Mouse (Mus musculus) hindlimb bud, embryonic 11.5 days (tissue): ENCODE results near the gene Svs6.
"Not testable (repeated sequence)": the region's sequence is repeated elsewhere in the genome, so short reads cannot be mapped to it uniquely, and the experiment has no call there.

Experiments used
- DNase-seq: peaks from one replicate; pipeline ENCODE4 v3.0.0-alpha.2; 2012; ENCODE audit warnings: low read depth, low spot score; ENCODE audit errors: extremely low spot score

Svs6 gene

DNA sequence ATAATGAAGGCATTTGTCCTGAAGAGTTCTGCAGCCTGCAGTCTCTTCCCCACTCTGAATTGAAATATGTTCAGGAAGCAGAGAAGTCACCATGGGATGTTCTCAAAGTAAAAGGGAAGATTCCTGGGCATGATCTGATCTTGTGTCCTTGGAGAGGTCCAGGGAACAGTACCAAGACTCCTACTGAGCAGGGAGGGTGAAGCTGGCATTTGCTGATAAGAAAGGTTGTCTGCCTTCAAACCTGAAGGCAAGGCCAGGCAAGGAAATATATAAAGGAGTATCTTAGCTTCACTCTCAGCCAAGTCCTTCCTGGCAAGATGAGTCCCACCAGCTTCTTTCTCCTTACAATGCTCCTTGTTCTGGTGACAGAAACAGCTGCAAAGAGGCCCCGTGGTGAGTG lies at the start of gene Svs6:
TSS of gene Svs6 (plus strand) at position 301 of the 400 bp plus-strand sequence.
- DNase-seq, result not testable (repeated sequence)

DNA sequence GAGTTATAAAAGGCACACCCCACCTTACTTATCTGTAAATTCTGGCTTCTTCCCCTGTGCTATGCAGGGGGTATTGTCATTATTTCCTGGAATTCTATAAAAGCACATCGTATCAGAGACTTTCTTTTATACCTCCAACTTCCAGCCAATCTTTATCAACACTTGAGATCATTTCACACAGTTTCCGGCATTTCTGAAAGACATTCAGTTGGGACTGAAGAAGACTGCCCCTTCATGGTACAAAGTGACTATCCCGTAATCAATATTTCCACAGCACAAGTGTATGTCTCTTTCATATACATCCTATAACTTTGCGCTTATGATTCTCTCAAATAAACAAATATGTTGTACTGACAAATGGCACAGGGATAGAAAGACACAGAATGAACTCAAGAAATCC lies 38.2 kb upstream of the Svs6 start, which contains the start of gene Svs4:
TSS of gene Svs4 (minus strand) at position 101 of the 400 bp plus-strand sequence.
- DNase-seq, result no peak

DNA sequence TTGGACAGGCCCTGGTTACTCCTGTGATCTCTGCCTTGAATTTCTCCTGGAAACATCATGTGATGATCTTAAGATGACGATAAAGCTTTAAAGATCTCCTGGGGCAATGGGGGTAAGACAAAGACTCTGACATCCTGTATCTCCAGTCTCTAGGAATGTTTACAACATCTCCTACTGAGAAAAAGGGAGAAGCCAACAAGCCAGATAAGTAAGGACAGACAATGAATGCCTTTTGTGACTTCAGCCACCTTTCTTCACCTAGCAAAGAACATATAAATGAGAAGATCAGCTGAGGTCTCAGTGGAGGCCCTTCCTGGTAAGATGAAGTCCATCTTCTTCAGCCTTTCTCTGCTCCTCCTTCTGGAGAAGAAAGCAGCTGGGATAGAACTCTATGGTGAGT lies 27.6 kb upstream of the Svs6 start, which contains the start of gene Svs3a:
TSS of gene Svs3a (plus strand) at position 301 of the 400 bp plus-strand sequence.
- DNase-seq, result not testable (repeated sequence)

DNA sequence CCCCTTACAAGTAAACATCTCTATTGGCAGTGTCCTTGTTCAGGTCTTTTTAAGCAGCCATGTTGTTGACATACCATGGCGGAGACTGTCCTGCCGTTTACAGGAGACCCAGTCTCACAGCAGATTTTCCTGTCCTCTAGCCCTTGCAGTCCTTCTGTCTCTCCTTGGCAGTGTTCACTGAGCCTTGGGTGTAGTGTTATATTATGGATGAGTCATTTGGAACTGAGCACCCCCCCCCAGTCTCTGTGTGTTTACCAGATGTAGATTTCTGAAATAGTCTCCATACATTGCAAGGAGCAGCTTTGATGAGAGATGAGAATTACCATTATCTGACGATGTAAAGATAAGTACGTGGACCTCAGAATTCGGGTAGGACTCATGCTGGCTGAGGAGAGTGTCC lies 4.0 kb upstream of the Svs6 start:
- no peak for DNase-seq

DNA sequence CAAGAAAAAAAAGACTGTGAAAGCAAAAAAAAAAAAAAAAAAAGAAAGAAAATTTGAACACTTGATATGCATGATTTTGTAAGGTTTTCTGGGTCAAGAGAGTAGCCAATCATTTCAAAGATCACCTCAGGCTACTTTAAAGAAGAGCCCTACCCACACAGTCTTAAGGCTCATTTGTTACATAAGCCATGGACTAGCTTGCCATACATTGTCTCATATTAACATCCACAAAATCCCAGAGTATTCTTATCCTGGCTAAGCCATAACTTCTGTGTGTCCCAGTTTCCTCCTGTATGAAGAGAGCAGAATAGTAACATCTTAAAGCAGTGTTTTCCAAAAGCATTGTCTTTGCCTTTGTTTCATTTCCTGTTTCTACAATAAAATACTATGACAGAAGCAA lies 1.1 kb upstream of the Svs6 start:
- not testable (repeated sequence) for DNase-seq

DNA sequence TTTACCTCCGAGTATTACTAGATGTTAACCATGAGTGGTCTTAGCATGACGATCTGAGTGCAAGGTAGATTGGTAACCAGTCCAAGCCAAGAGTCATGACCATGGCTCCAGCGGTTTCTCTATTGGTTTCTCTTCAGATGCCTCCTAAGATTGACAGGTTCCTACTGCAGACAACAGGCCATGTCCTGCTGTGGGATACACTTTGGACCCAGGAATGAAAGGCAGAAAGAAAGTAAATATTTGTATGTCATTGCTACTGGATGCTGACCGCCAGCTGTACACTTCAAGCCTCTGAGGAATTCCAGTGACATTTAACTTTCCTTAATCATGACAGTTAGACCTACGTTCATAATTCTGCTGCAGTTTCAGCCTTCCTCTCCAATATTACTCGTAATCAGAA lies 4.4 kb downstream of the Svs6 start:
- DNase-seq, result no peak

DNA sequence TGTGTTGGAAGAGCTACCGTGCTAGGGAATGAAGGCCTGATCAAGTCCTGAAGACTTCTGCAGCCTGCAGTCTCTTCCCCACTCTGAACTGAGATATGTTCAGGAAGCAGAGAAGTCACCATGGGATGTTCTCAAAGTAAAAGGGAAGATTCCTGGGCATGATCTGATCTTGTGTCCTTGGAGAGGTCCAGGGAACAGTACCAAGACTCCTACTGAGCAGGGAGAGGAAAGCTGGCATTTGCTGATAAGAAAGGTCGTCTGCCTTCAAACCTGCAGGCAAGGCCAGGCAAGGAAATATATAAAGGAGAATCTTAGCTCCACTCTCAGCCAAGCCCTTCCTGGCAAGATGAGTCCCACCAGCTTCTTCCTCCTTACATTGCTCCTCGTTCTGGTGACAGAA lies 15.9 kb downstream of the Svs6 start, which contains the start of gene Svs5:
TSS of gene Svs5 (plus strand) at position 301 of the 400 bp plus-strand sequence.
- not testable (repeated sequence) for DNase-seq

DNA sequence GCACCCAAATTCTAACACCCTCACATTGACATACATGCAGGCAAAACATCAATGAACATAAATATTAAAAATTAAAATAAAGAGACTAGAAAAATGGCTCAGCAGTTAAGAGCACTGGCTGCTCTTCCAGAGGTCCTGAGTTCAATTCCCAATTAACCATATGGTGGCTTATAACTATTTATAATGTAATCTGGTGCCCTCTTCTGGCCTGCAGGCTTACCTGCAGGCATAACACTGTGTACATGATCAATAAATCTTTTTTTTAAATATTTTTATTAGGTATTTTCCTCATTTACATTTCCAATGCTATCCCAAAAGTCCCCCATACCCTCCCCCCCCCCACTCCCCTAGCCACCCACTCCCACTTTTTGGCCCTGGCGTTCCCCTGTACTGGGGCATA lies 27.2 kb downstream of the Svs6 start:
- not testable (repeated sequence) for DNase-seq

DNA sequence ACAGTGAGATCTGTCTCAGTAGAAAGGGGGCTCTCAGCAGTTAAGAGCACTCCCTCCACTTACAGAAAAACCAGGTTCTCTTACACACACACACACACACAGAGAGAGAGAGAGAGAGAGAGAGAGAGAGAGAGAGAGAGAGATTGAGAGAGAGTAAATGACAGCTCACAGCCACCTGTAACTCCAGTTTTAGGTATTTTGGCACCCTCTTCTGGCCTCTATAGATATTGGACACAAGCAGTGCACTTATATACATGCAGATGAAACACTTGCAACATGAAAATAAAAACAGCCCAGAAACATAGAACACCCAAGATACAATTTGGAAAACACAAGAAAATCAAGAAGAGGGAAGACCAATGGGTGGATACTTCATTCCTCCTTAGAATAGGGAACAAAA lies 31.1 kb downstream of the Svs6 start:
- not testable (repeated sequence) for DNase-seq

DNA sequence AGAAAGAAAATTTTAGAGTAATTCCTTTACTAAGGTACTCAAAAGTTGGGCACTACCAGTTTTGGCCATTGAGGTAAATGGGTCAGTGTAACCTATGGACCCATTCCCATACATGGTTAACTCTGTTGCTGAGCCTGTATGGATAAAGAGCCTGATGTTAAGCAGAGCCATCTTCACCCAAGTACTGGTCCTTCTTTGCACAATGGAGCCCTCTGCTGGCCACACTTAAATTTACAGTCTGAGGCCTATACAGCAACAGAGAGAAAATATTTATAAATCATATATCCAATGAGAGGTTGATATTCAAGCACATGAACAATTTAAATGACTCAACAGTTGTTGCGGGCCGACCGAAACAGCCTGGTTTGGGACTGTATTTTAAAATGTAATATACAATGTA lies 32.4 kb downstream of the Svs6 start:
- peak; percentile 5 for DNase-seq

DNA sequence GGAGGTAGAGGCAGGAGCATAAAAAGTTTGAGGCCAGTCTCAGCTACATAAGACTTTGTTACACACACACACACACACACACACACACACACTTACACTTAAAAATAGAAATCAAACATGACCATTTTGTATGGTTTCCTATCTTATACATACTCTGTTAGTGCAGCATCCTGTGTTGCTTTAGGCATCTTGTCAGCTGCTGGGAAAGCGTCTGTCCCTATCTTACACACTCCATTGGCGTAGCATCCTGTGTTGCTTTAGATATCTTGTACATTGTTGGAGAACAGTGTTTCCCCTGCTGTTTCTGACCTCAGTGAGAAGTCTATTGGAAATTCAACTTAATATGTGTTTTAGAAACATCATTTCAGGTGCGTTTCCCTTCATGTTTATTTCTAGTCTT lies 36.1 kb downstream of the Svs6 start:
- no peak for DNase-seq

DNA sequence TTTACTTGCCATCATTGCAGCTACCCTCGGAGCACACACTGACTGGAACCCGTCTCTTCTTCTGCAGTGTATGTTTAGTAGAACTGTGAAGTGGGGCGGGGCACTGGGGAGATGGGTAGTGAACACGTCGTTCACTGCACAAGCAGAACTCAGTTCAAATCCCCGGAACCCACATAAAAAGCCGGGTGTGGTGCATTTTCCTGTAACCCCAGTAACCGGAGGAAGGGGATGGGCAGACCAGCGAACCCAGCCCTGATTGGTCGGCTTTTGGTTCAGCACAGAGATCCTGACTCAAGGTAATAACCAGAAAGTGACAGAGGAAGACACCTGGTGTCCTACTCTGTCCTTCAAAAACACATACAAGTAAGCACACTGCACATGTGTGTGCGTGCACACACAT lies 36.8 kb downstream of the Svs6 start:
- DNase-seq, result no peak

DNA sequence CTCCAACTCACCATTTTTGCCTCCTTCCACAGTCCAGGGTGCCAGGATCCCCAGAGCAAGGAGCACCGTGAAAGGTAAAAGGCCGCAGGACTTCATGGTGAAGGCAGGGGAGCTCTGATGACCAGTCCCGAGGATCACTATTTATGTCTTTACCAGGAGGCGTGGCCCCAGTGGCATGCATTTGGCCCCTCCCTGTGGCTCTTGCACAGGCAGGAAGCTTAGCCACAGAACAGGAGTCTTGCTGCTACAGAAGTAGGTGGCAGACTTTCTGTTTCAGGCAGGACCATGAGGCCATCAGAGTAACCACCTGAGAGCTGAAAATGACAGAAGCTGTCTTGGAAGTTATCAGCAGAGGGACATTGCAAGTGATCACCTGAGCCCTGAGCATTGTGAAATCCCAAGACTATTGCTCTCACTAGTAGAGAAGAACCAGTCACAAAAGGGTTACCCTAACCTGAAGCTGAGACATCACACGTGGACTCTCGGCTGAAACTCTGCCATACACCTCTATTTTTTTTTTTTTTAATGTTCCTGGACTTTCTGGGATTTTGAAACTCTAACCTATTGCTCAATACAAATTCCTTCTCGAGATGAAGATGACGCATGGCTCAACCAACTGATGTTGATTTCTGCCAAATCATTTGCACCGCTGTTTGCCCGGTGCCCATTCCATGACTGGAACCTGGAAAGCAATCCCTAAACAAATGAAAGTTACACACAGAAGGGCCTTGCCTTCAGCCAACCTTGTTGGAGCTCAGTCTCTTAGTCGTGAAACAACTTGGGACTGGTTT lies 39.8 kb downstream of the Svs6 start:
- no peak for DNase-seq

DNA sequence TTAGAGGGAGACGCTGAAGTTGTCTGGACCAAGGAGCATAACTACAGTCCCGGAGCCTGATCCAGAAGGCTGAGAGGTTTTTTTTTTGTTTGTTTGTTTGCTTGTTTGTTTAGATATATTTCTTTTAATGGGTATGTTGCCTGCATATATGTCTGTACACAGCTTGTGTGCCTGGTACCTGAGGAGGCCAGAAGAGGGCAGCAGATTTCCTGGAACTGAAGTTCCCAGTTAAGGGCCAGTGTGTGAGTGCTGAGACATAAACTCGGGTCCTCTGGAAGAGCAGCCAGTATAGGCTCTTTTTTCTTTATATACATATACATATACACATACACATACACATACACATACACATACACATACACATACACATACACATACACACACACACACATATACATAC lies 41.8 kb downstream of the Svs6 start:
- no peak for DNase-seq

DNA sequence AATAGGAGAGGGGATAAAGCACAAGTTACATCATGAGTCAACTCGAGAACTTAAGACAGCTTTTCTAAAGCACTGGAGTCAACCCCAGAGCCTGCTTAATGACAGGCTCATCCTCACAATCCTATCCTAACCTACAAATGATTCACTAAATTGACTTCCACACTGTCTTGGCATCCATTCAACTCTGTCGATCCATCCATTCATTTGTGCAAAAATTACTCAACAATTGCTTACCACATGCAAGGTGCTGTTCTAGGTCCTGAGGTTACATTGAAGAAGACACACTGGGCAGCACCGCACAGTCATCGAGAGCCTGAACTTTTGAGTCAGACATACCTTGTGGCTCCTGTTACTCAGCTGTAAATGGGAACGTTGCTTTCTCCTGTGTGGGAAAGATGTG lies 42.5 kb downstream of the Svs6 start:
- DNase-seq, result no peak

DNA sequence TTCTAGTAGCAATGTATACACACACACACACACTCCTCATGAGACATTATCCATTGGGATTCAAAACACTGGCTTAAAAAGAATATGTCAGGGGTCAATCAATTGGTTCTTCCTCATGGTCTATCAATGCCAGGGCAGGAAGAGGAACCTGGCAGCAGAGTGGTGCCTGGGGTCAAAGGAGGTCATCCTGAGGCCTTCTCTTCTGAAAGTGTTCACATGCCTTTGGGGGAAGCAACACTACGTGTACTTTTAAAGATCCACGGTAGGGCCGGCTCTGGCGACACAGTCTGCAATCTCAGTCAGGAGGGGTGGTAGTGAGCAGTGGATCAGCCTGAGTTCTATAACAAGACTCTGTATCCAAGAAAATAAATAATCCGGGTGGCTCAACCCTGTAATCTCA lies 43.1 kb downstream of the Svs6 start:
- no peak for DNase-seq

DNA sequence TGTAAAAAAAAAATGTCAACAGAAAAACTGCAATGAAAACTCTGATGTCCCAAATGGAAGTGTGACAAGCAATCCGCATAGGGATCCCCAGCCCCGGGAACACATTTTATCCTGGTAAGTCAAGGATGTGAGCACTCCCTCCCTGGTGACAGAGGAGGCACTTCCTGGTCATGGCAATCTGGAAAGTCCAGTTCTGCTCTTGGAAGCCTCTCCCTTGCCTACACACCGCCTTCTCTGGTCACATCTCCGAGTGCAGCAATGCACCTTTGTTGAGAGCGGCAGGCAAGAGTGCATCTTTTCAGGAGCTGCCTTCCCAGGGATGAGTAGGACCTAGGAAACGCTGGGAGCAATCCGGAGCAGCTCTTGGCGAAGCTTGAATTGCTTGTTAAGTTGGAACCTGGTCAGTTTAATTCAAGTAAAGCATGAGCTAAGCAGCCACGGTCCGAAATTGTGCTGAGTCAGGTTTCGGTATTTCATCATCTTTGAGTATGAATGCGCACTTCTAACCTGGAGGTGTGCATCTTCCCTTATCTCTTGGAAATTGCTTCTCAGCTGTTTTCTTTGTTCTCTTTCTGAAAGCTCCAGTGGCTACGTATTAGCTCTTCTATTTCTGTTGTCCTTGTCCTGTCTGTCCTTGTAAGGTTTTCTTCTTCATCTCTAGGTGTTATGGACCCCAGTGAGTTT lies 44.6 kb downstream of the Svs6 start:
- DNase-seq, result no peak

DNA sequence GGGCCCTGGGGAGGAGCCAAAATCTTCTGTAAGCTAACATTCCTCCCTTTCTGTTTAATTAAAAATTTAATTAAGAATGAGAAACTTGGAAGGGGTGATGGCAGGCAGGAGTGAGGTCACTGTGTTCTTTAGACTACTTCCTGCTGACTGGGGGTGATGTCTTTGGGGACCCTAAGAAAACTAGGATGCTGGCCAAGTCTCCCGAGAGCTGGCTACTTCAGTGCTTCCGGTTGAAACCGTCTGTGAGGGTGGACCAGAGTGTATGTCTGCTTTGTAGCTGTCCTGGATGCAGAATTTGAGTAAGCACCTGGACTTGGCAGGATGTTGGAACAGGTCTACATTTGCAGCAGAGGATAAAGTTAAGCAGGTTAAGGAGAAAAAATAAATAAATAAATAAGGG lies 50.4 kb downstream of the Svs6 start:
- no peak for DNase-seq
